In genomic region chr17:43119446-43119845, GRCm38 (mm10) we compare ENCODE assay signal across 20 mouse cellular contexts.
DNase-seq lines count a peak whose midpoint lies in the region; ATAC-seq lines count a peak whose summit lies in the region.
"Had no signal": no experiment of that assay in that cellular context is flagged by ENCODE, and none has a peak within 500 bp of the region (broad histone marks: within the 10 kb centered on the region; RNA-seq: fewer than 3 reads in every experiment).

No protein-coding gene starts in this region.

- no peaks in the 10 kb centered on the region for H3K4me1 ChIP-seq in stomach, embryonic 15.5 days
- H3K4me1 ChIP-seq: embryonic facial prominence, embryonic 13.5 days; forebrain, embryonic 12.5 days; heart, embryonic 15.5 days had no signal

- H3K27ac ChIP-seq in stomach, embryonic 15.5 days: no peak overlapping the region
- H3K27ac ChIP-seq: embryonic facial prominence, embryonic 13.5 days; forebrain, embryonic 12.5 days; heart, adult 2 months; heart, embryonic 15.5 days had no signal

- peak; percentile 20 for DNase-seq in kidney, postnatal 10 days
- no peak for DNase-seq in kidney, postnatal 25 days
- peak; percentile 9 for DNase-seq in lung, postnatal 25 days (ENCODE audit: low spot score)
- DNase-seq in lung, postnatal 4 days: no peak
- DNase-seq in ZHBTc4 (ENCODE audit: low read depth, low spot score): peak; percentile 27
- DNase-seq in cerebellum, postnatal 10 days: no peak
- no peak for DNase-seq in c-Kit-positive CD71-positive TER-119-positive erythroid progenitor cells, embryonic 14.5 days (ENCODE audit: low spot score)
- DNase-seq: adrenal gland, postnatal 10 days; cerebellum, adult 11-12 months; cerebellum, adult 9-10 months; cerebellum, postnatal 36 days; gastrocnemius, postnatal 14 days; heart, adult 2 months; heart, postnatal 14 days had no signal

- no peak overlapping the region for H3K9ac ChIP-seq in stomach, embryonic 15.5 days
- H3K9ac ChIP-seq: embryonic facial prominence, embryonic 13.5 days; forebrain, embryonic 12.5 days; heart, embryonic 15.5 days had no signal

- no peak for ATAC-seq in stomach, embryonic 15.5 days (ENCODE audit: insufficient read depth, low FRiP score, low read depth)
- ATAC-seq: forebrain, embryonic 16.5 days had no signal

- H3K4me3 ChIP-seq in stomach, embryonic 15.5 days (replicated peaks): no peak overlapping the region
- H3K4me3 ChIP-seq: embryonic facial prominence, embryonic 13.5 days; forebrain, embryonic 12.5 days; heart, adult 2 months; heart, embryonic 15.5 days had no signal

- H3K4me2 ChIP-seq in stomach, embryonic 15.5 days: peak overlapping the region; percentile 4; the same call in 1 of the 2 replicates
- H3K4me2 ChIP-seq: embryonic facial prominence, embryonic 13.5 days; forebrain, embryonic 12.5 days; heart, embryonic 11.5 days; heart, embryonic 15.5 days had no signal

- H3K36me3 ChIP-seq in stomach, embryonic 15.5 days: no peaks in the 10 kb centered on the region
- H3K36me3 ChIP-seq: embryonic facial prominence, embryonic 13.5 days; forebrain, embryonic 12.5 days; heart, embryonic 15.5 days had no signal

- WGBS in stomach, embryonic 15.5 days: 67% methylated on average over 12 of the region's 12 CpGs

- H3K27me3 ChIP-seq in stomach, embryonic 15.5 days (replicated peaks): no peaks in the 10 kb centered on the region
- H3K27me3 ChIP-seq: embryonic facial prominence, embryonic 13.5 days; forebrain, embryonic 12.5 days; heart, embryonic 15.5 days had no signal

- H3K9me3 ChIP-seq in stomach, embryonic 15.5 days: no peaks in the 10 kb centered on the region
- H3K9me3 ChIP-seq: embryonic facial prominence, embryonic 13.5 days; forebrain, embryonic 12.5 days; heart, embryonic 15.5 days had no signal

Comparison
In these comparisons a context has a peak if more than half of its experiments do, and no peak if none do; other contexts are left out.
1. DNase-seq: peak in kidney, postnatal 10 days (single experiment), lung, postnatal 25 days (single experiment) and ZHBTc4 (single experiment); none in kidney, postnatal 25 days (0 of 2), lung, postnatal 4 days (0 of 2), cerebellum, postnatal 10 days (0 of 2) and c-Kit-positive CD71-positive TER-119-positive erythroid progenitor cells, embryonic 14.5 days (single experiment).